Mouse (Mus musculus) lung, postnatal 25 days (tissue): ENCODE data around the gene Itk.

Experiments used
- DNase-seq: peaks from one replicate; pipeline ENCODE4 v3.0.0; 2022; ENCODE audit warnings: low spot score

Itk gene

DNA sequence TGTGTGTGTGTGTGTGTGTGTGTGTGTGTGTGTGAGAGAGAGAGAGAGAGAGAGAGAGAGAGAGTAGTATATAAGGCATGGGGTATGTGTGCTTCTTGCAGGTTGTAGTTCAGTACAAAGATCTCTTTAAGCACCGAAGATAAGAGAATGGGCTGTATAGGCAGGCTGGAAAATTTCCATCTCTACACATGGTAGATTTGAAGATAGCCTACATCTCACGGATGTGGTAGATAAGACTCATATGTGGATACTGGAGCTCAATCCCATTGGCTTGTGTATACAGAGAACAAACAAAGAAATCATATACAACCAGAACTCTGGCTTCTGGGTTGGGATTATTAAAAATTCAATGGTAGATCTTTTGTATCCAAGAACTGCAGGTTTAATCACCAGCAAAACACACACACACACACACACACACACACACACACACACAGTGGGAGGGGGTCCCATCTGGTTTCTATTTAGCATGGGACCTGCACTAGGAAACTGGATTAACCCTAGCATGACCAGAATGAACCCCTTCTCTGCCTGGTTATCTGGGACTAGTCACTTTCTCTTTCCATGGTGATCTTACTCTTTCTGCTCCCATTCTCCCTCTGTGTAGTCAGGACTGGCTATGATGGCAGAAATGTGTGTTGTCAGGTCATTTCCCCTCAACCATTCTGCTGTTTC is 28.2 kb downstream of the Itk start:
- DNase-seq = no peak

DNA sequence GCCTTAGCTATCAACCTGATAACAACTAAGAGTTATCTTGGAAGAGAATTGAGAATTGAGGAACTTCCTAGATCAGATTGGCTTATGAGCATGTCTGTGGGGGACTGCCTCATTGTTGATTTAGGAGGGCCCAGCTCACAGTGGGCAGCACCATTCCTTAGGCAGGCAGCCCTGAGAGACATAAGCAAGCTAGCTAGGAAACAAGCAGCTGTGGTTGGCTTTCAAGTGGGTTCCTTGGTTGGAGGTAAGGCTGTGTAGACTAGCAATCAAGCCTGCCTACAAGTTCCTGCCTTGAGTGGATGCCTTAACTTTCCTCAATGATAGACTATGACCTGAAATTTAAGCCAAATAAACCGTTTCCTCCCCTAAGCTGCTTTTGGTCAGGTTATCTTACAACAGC is 30.9 kb downstream of the Itk start:
- no peak for DNase-seq

DNA sequence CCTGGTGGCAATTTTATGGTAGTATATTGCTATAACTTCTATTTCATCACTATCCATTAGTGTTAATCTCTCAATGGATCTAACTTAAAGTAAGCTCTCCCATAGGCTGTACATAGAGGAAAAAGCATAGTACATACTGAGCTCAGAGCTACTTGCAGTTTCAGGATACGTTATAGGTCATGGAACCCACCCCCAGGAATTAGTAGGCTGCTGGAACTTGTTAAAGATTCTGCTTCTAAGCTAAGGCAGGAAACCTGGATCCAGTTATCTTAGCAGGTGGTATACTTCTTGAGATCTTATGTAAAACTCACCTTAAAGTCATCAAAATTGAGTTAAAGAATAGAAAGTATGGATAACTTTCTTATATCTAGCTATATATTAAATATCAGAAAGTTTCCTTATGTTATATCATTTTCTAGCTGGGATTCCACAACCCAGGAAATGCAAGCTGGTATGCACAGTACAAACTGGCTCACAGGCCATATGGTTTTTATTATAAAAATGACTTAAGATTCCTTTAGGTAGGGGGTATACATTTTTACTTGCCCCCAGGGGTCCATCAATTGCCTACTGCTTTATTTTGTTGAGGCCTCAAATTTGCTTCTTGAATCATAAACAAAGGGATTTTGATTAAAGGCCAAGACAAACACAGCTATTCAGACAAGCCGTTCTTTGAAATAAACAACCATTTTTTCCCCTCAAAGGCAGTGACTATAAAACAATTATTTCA is 39.5 kb downstream of the Itk start:
- no peak for DNase-seq

DNA sequence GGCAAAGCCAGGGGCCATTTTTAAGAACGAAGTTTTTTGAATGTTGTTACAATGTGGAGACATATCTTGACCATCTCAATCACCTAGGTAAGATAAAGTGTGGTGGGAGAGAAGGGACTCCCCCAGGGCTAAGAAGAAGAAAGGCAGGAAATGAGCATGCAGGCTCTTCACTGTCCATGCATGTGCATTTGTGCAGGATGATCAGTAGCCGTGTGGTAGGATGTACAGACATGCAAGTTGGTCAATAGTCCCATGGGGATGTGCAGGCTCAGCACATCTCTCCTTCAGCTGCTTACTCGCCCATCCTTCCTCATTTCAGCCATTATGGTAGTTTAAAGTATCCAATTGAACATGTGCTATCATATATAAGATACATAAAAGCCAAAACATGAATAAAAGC is 40.9 kb downstream of the Itk start:
- DNase-seq = no peak

DNA sequence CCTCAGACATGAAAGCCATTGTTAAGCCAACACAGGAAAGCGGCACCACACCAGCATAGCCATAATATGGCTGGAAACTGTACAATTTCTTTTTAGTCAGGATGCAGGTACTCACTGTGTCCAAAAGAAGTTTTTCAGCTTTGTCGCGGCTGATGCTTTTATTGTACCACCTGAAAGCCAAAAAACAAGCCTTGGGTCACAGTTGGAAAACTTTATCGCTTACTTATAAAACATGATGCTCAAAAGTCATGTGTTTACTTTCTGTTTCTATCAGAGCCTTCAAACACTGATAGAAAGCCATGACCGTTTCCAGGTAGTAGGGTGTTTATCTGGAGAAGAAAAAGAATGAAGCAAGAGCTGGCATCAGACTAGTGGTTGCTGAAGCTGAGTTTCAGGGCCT is 41.6 kb downstream of the Itk start:
- DNase-seq = no peak

DNA sequence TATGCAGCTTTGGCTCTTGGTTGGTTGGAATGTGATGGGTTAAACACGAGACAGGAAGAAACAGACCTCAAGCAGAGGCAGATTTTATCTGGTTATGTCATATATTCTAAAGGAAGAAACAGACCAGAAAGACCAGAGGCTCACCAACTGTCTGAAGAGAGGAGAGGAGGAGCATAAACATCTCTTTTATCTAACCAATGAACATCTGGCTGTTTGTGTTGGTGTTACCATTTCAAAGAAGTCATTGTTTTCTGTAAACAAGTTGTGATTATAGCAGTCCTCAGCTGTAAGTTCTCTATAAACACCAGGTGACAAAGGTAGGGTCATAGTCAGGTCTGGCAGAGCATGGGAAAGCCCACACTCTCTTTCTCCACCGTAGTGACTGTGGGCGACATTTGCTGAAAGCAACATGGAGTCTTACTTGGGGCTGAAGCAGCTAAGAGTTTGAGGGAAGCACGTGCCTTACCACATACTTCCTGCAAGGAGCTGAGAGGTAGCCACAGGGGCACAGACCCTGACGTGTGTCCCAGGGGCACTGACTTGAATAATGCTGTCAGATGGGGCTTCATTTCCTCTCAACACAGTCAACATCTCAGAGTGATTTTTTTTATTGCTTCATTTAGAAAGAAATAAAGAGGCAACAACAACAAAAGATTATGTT is 45.3 kb downstream of the Itk start:
- peak; percentile 31 for DNase-seq

DNA sequence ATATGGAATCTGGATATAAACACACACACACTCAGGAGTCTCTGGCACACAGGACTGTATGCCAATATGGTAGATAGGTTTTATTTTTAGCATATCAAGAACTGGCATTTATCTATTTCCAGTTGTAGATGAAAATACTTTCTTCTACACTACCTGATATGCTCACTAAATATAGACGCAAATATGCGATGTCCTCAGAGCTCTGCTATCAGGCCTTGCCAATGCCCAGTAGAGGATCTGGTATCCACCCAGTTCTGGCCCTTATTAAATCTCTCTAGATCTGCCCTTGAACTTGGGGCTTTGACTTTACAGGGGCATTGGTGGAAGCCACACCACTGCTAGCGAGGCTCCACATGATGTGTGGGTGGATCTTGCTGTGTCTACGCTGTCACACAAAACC is 47.4 kb downstream of the Itk start:
- no peak for DNase-seq

DNA sequence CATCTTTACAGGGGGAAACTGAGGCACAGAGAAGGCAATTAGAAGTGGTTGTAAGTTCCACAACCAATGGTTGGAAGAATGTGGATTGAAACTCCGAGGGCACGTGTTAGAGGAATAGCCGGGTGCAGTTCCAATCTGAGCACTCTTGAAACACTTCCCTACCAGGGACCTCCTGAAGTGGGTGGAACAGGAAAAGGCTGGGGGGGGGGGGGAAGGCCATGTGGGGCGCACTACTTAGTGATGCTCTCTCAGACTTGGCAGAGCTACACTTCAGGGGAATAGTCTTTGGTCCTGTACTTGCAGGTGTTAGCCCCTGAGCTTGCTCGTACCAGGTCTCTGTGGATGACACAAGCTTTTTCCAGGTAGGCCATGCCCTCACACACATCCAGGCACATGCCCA is 53.3 kb downstream of the Itk start:
- DNase-seq = no peak

DNA sequence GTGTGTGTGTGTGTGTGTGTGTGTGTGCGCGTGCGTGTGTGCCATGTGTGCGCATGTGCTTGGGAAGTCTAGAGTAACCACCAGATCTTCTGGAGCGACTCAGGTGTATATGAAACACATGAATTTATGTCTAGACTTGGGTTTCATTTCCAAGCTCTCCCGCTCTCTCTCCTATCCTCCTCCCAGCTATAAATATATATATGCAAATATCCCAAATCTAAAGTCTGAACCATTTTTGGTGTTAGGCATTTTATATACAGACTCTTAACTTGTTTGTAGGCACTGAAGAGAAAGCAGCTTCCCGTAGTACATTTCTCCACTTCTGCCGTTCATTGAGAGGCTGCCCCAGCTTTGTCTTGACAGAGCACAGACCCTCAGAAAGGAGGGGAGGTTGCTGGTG is 57.1 kb downstream of the Itk start:
- no peak for DNase-seq

DNA sequence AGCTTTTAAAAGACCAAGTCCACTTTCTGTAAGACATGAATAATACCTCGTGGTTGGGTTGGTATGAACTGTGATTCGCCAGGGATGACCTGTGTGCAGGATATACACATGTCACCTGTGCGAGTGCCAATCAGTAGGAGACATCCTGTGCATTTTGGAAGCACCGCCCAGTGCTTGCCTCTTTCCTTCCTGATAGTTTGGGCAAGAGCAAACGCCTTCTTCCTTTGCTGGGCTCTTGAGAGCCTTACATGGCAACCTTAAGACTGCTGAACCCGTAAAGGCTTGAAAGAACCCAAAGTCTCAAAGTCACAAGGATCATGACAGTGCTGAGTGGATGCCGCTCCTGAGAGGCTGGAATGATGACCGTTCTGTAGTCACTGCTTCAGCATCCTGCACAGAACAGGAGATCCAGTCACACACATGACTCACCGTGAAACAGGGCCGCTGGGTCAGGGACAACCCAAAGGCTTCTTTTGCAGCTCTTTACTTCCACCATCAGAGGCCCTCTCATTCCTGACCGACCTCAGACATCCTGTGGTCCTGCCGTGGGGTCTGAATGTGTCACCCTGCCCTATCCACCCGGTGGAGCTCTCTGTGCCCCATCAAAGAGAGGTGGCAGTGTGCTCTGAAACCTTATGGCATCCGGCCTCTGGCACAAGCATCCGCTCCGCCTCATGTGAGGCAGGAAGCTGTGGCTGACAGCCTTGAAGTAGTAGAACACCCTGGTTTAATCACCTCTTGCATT is 62.9 kb downstream of the Itk start:
- no peak for DNase-seq

DNA sequence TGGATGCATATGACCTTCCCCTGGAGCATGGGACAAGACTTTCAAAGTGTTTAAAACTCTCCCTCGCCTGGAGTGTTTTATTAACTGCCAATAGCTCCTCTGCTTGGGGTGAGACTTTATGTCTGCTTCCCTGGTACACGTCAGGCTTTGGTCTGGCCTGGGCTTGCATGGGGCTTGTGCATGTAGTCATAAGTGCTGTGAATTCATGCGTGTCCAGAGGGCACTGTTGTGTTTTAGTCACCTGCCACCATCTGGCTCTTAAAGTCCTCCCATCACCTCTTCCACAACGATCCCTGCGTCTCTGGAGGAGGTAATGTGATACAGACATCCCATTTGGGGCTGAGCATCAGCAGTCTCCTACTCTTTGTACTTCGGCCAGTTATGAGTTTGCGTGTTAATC is 67.8 kb downstream of the Itk start:
- no peak for DNase-seq

DNA sequence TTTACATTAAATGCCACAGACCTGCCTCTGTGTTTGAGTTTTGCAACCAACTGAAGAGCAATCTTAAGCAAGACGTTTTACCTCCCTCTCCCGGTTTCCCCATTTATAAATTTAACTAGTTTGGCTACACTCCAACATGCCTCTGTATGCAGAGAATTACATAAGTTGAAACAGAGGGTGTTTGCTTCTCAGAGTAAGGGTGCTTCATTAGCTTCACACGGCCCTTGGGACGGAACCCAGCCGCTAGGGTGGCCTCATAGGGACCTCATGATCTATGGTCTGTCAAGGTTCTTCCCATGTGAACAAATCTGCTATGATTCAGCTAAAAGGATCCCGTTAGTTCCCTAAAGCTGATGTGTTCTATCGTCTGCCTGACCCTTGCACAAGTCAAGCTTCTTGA is 74.8 kb downstream of the Itk start:
- DNase-seq = peak; percentile 34

DNA sequence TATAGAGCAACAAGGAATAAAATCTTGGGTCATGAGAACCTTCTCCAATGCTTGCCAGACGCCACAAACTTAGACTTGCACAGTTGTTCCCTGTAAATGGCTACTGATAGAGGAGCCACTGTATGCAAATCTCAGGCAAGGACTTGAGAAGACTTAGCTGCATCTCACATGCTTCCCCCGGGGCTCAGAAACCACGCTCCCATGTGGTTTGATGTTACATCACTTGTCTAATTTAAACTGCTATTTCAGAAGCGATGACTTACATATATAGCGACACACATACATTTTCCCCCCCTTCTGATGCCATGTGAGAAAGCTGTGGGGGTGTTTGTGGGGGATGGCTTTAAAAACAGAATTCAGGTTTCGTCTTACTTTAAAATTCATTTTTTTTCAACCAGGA is 75.5 kb downstream of the Itk start:
- DNase-seq = no peak

DNA sequence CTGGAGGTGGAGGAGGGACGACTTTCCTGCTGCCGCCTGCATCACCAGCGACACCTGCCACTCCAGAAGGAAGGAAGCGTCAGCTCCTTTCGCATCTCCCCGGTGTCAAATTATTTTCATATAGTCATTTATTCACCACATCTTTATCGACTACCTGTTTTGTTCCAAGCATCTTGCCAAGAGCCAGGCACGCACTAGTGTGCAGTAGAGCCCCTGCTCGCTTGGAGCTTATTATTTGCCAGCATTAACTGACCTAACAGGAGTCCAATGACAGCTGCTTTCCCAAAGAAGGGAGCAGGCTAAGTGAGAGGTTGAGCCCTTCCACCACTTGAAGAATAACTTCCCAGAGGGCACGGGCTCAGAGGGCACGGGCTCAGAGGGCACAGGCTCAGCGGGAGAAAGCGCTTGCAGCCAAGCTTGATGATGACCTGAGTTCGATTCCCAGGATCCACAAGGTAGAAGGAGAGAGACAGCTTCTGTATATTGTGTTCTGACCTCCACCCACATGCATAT is 76.7 kb downstream of the Itk start, which contains the start of gene Cyfip2:
Cyfip2 (minus strand) TSS at position 337 of the 513 bp plus-strand sequence.
- no peak for DNase-seq

DNA sequence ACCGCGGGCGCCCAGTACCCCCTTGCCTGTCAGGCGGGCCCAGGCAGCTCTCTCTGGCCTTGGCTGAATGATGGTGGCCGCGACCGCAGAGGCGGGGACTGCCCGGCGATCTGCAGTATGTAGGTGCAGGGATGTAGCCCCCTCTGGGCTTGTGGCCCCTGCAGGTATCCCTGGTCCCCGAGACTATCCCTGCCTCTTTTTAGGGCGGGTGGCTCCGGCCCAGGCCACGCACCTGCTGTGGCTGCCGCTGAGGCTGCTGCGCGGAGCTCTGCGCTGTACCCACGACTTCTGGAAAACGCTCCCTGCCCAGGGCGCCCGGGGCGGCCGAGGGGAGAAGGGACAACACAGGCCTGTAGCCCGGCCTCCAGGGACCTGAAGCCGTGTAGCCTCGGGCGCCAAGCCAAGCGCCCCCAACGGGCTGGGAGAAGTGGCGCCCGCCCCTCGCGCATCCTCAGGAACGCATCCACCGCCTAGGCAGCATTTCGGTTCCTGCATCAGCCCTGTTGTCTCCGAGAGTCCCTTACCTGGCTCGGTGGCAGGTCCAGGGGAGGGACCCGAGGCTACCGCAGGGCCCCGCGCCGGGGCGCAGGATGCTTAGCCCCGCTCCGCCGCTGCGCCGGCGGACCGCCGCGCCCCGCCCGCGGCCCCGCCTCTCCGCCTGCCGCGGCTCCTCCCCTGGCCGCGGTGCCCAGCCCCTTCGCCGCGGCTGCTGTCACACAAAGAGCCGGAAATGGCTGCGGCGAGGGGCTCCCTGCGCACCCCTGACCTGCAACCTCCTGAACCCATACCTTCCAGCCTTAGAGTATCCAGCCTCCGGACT is 77.4 kb downstream of the Itk start:
- DNase-seq = peak; percentile 35

DNA sequence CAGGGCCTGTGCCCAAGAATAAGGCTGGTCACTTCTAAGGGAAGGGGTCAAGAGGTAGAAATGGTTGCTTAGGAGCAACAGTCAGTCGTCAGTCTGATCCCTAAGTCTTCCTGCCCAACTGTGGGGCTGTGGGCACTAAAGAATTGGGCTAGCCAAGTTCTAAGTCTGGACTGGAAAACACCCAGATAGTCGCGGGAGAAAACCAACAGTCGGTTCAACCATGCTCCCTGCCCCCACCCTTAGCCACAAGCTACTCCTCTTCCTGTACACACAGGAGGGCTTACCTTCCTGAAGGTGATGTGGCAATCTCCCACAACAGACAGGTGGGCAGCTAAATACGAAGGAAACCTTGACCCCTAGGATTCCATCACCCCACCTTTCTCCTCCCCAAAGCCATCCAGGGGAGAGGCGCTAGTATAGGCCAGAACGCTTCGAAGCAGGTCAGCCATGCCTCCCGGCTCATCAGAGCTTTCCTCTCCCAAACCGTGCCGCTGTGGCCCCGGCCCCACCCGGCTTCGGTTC is 78.1 kb downstream of the Itk start:
- DNase-seq = peak; percentile 45

DNA sequence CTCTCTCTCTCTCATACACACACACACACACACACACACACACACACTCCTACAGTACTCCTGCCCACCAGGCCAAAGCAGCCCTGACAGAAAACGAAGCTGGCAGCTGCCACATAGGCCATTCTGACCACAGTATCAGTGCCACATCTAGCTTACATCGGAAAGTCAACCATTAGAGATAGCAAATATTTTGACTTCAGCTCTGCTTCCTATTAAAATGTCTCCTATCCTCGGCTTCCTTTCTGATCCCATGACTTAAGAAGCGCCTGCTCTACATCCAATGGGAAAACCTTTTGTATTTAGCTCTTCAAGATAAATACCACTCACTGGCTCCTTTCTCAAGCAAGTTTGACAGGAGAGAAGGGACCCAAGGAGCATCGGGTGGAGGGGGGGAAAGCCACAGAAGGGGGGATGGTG is 78.7 kb downstream of the Itk start:
- no peak for DNase-seq

DNA sequence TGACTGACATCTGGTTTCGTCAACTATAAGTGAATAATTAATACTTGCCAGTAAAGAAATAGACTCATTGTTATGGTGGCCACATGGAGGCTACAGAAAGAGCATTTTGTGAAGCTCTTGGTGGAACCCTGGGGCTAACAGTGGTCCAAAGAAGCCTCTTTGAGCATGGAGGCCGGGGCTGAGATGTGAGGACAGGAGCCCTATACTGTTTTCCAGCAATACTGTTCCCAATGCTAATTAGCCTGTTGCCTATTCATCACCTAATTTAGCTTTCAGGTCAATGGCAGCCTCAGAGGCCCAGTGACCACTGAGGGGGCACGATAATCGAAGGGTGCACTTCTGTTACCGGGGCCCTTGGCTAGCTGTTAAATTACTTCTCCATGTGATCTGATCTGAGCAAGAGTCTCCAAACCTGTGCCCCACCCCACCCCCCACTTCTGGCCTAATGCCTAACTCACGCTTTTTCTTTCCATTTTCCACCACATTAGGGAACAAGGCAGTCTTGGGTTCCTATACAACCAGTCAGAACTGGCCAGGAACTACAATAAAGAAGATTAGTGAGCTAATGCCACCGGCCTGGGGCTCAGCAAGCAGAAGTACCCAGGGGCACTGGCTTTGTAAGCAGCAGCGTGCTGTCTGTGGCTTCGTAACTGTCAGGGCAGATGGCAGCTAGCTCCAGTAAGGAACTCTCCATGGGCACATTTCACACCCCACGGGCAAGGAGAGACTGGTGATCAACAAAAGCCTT is 79.3 kb downstream of the Itk start:
- no peak for DNase-seq

DNA sequence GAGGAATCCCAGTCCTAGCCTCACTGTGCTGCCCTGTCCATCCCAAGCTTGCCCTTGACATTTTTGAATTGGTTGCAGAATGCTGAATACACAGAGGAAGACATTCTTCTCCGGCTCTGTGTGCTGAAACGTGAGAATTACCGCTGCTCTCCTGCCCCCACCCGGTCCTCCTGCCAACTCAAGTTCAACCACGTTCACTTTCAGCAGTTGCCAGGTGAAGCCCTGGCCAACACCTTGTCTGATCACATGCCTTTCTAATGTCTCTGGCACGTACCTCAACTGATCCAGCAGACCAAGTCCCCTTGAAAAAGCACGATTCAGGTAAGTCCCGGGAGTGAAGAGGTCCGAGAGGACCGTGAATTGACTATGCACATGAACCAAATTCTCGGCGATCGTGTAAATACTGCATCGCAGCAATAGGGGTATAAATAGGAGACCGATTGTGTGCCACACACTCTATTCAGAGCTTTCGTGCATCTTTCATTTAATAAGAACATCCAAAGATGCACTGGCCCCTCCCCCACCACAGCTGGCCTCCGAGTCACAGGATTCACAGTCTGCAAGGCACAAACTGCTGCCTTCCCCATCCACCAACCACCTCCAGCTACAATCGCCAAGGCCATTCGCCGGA is 80.1 kb downstream of the Itk start:
- peak; percentile 37 for DNase-seq
